Mouse (Mus musculus) embryo, embryonic 10 days (tissue): Measurements from ENCODE around the gene Pth2r.
A peak's percentile ranks its signal among the peaks of the same experiment; 100 is the strongest.

Experiments used
- DNase-seq: peaks from one replicate; pipeline ENCODE4 v3.0.0-alpha.2; 2015; ENCODE audit warnings: low spot score

Pth2r gene

DNA sequence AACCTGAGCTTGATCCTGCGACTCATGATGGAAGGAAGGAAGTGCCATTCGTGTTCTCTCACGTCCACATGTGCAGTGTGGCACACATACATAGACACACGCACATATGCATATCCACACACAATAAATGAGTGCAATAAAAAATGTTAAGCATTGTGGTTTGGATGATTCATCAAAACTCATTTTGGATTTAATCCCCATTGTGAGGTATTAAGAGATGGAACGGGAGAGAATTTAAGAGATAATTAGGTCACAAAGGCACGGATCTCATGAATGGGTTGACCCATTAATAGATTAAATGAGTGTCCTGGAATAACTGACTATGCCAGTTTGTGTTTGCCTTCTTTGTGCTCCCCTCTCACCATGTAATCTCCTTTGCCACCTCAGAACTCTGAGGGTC is at the start of gene Pth2r:
TSS of gene Pth2r (plus strand) at position 301 of the 400 bp plus-strand sequence.
- no peak for DNase-seq

DNA sequence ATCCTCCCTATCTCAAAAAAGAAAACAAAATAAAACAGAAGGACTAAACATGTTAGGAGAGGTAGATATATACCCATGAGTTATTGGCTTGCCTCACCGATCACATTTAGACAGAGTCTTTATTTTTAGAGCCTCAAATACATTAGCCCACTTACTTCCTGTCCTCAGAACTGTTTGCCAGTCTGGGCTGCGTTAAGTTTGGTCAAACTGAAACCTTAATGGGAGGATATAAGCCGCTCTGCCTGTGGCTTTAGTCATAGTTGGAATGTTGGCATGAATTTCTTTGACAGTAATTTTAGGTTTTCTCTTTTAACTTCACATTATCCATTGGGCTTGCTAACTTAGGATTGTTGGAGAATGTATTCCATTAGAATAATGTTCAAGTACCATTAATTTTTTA is 44.1 kb upstream of the Pth2r start:
- no peak for DNase-seq

DNA sequence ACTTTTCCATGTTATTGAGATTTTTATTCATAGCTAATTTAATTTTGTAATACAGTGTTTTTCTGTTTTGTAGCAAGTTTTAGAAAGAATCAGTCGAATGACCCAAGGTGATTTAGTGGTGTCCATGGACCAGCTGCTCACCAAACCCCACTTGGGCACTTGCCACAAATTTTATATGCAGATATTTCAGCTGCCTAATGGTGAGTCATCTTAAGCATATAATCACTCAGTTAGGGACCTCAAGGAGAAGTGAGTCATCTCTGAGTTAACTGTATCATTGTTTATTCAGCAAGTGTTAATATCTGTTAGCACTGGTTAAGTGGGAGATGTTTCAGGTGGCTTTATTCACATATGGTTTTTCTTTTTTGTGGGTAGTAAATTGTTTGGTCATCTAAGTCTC is 36.2 kb upstream of the Pth2r start:
- no peak for DNase-seq

DNA sequence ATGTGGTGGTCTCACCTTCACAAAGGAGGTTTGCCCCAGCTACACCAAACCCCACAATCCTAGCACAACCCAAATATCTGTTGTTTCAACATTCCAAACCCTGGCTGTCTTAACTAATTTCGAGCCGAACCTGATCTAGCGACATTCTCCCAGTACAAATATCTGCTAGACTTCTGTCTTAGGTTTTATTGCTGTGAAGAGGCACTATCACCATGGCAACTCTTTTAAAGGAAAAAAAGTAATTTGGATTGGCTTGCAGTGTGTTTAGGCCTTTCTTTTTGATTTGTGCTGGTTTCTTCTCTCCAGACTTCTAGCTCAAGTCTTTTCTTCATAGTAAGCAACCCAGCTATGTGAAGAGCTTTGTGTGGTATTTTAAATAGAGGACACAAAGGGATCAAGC is 1.4 kb upstream of the Pth2r start:
- DNase-seq, result no peak

DNA sequence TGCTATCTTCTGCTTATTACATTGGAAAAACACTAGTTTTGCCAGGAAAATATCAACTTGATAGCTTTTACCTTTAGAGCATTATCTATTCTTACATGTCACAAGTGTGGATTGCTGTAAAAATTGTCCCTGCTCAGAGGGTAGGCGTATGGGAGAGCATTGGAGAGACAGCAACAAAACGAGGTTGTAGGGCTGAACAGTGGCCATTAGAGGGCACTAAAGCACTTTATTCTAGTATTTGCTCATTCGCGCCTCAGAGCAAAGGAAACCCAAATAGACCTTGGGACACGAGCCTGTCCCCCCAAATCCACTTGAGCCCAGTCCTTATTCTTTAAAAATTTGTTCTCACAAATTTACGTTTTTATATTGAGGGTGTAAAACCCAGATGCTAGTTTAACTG is 910 bp downstream of the Pth2r start:
- DNase-seq, result peak; percentile 82

DNA sequence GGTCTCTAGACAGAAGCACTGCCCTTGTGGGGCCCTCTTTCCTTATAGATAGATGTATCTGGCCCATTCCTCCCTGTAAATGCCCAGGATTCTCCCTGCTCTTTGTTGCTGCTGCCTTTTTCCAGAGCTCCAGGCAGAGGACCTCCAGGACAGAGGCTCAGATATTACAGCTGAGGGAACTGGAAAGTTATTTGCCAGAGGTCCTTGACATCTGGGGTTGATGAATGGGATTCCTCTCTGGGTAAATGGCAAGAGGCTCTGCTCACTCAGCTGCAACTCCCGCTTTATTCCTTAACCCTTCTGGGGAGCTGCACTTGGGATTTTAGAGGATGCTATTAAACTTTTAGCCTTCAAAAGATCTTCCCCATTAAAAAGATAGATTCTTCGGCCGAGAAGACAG is 26.6 kb downstream of the Pth2r start:
- no peak for DNase-seq

DNA sequence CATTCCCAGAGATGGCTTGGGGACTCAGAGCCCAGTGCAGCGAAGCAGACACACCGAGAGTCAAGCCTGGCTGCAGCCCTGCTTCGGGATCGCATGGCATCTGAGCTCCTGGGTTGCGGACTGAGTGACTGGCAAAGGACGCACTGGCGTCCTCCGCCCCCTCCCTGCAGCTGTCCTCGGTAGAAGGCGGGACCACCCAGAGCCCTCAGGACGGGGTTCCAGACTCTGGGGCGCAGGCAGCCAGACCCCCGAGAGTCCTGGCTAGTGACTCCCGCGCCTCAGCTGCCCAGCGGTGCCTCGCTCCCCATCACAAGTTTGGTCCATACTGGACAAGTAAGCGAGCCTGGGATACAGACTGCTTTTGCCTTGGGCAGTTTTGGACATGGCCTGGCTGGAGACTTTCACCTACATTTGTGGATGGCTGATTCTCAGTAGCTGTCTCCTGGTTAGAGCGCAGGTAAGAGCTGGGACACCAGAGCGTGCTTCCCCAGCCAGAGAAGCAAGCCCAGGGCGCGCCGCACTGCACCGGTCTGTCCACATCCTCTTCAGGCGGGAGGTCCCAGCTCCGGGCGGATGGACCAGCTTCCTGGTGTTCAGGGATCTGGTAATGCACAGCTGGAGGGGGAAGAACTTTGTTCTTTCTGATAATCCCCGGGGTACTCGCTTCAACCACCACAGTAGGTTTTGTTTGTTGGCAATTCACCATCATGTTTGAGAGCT is 29.5 kb downstream of the Pth2r start:
- peak; percentile 38 for DNase-seq

DNA sequence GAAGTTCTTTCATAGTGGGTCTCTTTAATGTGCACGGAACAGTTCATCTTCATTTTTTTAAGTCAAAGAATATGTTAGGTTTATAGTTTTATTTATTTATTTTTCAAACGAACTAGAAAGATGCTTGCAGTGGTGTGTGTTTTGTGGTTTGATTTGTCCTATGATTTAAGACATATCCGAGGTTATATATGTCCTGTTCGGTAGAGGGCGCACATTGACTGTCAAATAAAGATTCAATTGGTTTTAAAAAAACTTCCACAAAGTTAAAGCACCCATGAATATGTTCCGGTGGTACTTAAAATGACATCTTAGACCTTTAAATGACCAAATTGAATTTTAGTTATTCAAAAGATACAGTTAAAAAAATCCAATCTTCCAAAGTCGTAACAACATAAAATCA is 30.3 kb downstream of the Pth2r start:
- peak; percentile 81 for DNase-seq

DNA sequence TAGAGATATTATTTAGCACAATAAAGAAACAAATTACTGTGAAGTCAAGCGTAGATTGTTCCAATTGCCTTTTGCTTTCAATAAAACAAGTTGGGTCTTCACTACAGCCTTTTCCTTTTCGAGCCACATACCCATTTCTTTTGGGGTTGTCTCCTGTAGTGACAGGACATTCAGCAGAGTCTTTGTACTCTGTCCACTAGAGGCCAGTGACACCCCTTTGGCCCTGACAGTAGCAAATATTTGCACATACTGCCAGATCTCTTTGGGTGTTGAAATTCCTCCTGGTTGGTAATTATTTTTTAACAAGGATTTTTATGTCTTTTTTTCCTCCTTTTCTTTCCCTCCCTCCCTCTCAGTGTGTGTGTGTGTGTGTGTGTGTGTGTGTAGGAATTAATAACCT is 31.0 kb downstream of the Pth2r start:
- peak; percentile 37 for DNase-seq

DNA sequence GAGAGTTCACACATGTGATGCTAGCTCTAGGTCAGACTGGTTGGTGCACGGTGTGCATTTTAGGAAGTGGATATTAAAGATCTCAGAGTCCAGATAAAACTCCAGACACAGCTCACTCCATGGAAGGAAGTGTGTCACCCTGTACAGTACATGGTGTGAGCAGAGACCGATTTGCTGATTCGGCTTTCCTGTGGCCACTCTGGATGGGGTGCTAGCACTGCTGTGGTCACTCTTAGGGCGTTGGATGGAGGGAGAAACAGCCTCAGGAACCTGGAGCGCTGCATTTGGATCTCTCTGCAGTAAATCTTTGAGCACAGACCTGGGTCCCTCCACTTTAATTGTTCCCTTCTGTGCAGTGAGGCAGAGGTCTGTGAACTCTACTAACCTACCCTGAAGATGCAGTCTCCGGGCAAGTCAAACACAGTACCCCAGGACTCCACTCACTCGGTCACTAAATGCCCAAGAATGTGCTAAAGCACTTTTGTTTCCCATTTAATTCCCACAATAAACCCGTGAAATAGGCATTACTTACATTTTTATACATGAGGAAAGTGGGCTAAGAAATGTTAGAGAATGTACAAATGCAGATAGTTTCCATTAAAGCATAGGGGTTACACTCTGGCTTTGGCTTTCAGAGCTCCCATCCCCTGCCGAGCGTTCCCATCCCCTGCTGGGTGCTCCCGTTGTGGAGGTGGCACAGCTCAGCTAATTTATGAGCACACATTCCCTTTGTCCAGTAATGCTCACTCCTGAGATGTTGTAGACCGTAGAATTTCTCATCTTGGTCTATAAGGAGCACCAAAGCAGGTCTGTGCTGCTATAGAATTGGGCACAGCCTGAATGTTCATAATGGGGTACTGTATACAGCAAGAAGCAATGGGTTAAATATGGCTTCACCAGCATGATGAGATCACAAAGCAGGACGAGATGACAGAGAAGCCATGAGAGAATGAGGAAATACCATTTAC is 32.5 kb downstream of the Pth2r start:
- DNase-seq, result no peak

DNA sequence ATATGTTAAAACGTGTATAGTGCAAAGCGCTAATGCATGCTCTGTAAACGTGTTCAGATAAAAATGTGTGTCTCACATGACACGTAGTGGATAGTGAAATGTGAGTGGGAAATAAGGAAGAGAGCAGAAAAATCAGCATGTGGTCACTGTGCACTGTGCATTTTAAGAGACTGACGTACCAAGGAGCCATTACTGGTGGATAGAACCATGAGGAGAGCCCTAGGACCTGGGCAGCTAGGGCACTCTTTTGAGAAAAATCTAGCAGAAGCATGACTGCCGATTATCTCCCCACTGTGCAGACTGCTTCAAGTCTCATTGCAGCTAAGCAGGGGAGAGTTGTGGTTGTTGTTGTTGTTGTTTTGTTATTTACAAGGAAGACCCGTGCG is 33.2 kb downstream of the Pth2r start:
- DNase-seq, result no peak

DNA sequence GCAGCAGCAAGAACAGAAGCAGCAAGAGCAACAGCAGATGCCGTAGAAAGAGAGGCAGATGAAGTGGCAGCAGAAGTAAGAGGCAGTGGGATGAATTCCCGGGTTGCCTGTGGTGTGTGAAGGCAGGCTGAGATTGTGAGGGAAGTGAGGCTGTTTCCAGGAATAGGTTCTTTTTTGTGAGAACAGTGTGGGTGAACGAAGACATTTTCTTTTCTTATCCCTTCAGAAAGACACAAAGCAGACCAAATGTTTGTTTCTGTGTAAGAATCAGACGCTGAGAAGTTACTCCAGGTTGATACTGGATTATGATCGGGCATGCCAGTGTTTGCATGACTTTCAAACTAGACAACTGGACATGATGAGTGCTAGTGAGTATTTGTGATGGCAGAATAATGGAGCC is 52.2 kb downstream of the Pth2r start:
- no peak for DNase-seq

DNA sequence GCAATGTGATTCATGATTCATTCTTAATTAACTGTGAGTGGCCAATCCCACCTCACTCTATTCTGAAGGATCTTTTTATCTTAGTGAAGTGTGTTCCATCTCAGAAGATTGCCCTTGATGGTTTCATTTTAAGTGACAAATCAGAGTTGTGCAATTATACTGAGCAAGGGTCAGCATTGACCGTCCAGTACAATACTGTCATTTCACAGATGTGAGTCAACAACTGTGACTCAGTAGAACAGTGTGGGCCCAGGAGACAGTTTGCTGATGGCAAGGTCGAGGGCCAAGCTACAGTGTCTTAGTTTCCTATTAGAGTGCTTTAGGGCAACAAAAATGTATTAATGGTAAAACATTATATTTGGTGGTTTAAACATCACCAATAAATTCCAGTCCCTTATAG is 55.9 kb downstream of the Pth2r start:
- DNase-seq, result no peak

DNA sequence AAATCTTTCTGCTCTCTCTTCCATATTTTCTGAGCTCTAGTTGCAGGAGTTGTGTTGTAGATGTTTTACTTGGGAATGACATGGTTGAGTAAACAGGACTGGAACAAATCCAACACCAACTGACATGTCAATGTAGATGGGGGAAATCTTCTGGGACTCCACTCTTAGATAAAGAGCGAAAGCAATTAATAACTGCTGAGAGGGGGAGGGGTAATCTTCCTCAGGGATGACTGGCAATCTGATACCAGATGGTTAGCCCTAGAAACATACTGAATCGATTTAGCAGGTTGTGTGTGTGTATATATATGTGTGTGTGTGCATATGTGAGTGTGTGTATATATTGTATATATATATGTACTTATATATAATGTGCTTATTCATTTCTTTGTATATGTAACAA is 58.4 kb downstream of the Pth2r start:
- DNase-seq, result no peak

DNA sequence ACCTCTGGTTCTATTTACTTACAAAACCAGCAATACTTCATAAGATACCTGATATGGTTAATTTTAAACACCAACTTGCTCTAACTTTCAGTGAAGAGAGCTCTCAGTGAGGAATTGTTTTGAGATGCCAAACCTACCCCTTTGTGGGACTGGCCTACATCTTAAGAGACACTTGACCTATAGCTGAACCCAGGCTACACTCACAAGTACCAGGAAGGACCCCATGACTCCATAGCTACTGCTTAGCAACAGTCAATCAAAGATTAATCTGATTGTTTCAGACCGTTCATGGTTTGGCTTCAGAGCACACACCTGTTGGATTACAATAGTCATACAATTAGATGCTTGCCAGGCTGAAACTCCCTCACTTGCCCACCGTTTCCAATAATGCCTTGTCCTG is 71.1 kb downstream of the Pth2r start:
- no peak for DNase-seq

DNA sequence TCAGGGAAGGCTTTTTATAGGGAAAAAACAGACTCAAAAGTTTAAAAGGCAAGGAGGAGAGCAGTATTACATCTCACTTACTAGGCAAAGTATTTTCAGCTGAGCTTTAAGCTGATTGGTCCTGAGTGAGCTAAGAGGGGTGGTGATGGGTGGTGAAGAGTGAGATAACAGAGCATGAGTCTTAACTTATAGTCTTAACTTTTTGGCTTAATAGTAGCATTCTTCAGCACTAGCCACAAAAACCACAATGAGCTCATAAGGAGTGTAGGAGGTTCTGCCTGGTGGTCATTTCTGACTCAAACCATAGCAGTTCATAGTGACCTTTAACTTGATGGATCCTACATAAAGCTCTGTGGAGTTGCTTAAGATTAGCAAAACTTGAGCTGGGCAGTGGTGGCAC is 72.3 kb downstream of the Pth2r start:
- no peak for DNase-seq

DNA sequence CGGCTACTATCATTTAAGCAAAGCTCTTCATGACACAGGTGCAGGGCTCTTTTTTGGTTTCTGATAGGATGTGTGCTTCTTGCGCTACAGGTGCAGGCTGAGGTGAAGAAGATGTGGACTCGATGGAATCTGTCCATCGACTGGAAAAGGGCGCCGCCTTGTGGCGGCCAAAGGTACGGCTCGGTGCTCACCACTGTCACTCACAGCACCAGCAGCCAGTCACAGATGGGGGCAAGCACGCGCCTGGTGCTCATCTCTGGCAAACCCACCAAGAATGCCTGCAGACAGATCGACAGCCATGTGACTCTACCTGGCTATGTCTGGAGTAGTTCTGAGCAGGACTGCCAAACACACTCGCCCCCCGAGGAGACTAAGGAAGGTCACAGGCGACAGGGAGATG is 106.5 kb downstream of the Pth2r start:
- peak; percentile 35 for DNase-seq

DNA sequence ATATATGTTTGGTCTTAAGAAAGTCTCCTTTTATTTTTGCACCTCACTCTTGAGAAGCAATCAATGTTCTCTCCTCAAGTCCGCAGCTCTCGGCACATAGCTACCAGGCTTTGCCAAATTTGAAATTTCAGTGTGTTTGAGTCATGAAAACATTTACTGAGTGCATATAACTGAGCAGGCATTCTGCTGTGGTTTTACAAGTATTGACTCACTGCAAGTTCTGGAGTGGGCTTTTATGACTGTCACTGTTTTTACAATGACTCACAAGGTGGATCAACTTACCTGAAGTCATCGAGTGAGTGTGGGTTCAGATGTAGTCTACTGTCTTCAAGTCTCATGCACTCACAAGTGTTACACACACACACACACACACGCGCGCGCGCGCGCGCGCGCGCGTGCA is 107.8 kb downstream of the Pth2r start:
- DNase-seq, result no peak

DNA sequence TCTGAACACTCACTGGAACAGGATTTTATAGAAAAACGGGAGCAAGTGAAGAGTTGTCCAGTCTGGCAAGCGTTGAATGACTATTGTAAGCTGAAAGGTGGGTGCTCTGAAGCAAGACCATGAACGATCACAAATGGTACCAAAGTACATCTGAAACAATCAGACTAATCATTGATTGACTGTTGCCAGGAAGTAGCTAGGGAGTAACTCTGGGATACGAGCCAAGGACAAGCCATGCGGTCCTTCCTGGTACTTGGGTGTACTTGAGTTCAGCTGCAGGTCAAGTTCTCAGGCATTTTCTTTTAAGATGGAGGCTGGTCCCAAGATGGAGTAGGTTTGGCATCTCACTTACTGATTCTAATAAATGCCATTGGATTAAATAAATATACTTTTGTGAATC is 125.6 kb downstream of the Pth2r start:
- DNase-seq, result no peak

DNA sequence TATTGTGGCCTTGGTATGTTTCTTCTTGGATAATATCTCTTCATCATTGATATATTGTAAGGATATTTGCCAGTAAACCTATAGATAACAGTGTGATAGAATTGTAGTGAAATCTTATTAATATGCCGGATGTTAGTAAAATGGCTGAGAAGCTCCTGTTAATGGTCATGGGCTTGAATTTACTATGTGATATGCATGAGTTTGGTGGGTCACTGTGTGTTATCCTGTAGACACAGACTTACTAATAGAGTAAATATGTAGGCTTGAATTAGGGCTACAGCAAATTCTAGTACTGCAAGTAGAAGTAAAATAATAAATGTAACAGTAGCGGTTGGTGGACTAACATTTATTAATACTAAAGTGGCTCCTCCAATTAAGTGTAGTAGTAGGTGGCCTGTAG is 139.1 kb downstream of the Pth2r start:
- no peak for DNase-seq

DNA sequence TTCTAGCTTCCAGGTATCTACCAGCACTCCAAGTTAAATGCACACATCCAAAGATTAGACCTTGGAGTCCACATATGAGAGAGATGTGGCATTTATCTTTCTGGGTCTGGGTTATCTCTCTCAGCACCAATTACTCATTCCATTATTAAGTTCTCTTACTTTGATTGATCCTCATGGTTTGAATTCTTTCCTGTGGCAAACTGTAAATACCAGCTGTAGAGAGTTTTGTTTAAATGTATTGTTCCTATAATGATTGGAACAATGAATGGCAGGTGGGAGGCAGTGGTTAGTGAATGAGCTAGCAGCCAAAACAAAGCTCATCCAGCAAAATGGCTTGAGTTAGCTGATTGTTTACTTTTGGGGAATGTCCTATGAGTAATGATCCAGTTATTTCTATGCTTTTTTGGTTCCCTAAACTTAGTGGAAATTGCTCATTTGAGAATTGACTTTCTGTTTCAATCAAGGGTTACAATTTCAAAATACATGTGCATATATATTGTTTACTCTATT is 140.7 kb downstream of the Pth2r start:
- no peak for DNase-seq
